Mouse (Mus musculus) layer of hippocampus, adult 9-11 months (tissue): ENCODE measurements around the gene D430041D05Rik.

Experiments
- DNase-seq: peaks from one replicate; pipeline ENCODE4 v3.0.0; 2022

Gene D430041D05Rik

GRCm38 (mm10) chr2:104333952-104334351 is 76.9 kb downstream of the D430041D05Rik start:
- DNase-seq: no peak

- no peak for DNase-seq
These were observed 78.1 kb downstream of the D430041D05Rik start for GRCm38 (mm10) chr2:104332707-104333106.

GRCm38 (mm10) chr2:104331261-104331660 is 79.6 kb downstream of the D430041D05Rik start:
- DNase-seq: no peak

DNA sequence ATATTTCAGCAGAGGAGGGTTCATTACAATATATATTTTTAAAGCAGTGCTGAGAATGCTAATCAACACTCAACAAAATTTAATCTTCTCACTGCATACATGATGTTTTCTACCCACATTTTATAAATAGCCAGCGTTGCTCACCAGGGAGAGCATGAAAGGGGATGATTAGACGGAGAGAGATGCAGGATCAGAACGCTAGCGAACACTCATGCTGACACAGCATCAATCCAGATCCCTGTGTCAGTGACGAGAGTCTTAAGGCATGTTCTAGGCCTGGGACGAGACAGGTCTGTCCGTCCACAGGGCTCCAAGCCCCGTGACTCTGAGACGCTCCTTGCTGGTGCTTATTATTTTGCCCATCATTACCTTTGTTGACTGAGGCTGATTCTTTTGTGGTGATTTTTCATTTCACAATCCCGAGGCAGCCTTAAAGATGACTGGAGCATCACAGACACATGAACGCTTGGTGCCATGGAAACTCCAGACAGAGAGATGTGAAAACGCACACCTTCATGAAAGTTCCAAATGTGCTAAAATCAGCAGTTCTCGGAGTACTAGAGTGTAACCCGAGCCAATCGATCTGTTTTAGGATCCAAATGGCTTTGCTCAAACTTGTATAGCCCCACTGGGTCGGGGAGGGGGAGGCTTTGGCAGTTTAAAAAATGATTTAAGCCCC is 83.6 kb downstream of the D430041D05Rik start:
- no peak for DNase-seq

DNA sequence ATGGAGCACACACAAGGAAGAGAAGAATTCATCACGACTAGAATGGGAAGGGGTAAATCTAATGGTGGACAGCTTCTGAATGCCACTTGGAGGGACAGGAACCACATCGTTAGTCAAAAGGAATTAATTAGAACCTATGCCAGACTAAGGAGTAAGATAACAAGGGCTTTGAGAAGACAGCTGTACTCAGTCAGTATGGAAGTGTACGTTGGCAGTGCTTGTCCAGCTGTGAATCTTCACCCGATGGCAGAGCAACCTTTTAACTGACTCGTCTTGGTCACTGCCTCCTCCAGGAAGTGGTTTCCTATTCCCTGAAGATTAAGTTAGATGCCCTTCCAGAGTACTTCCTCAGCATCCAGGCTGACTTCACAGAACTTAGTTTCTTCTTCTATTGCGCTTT is 87.0 kb downstream of the D430041D05Rik start:
- no peak for DNase-seq

GRCm38 (mm10) chr2:104323351-104323750 is 87.5 kb downstream of the D430041D05Rik start:
- DNase-seq: no peak

- DNase-seq: no peak
These were observed 90.7 kb downstream of the D430041D05Rik start for GRCm38 (mm10) chr2:104320061-104320624.

GRCm38 (mm10) chr2:104319443-104319842 is 91.4 kb downstream of the D430041D05Rik start:
- DNase-seq: no peak

DNA sequence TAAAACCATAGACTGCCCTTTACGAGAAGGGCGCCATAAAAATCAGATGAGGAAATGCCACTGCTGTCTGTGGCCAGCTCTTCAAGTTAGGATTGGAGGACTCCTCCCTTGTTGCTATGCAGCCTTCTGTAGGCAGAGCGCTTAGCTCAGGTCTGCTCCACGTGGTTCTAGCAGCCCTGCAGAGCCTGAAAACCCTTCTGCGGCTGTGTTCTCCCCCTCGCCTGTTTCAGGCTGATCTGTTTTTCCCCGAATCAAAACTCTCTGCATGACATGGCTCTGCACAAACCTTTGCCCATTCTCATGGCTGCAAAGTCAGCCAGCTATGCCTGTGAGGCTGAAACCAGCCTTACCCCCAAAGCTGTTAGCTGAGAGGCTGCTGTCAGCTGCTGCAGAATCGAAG is 91.9 kb downstream of the D430041D05Rik start:
- DNase-seq: peak; percentile 82

DNA sequence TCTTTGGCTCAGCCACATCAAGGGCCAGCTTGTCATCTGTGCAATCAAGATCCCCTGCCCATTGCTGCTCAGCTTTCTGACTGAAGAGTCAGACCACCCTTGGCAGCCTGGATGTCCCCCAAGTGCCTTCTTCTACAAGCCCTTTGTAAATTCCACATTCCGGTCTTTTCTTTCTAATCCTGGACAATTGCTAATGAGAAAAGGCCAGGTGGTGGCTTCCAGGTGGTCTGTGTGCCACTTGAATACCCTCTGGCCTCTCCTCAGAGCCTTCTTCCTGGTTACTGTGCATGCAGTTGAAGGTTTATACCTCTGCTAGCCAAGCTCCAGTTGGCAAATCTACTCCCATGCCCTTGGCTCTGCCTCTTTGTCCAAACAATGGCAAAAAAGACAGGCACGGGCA is 92.6 kb downstream of the D430041D05Rik start:
- no peak for DNase-seq

GRCm38 (mm10) chr2:104317631-104318030 is 93.2 kb downstream of the D430041D05Rik start:
- DNase-seq: no peak

DNA sequence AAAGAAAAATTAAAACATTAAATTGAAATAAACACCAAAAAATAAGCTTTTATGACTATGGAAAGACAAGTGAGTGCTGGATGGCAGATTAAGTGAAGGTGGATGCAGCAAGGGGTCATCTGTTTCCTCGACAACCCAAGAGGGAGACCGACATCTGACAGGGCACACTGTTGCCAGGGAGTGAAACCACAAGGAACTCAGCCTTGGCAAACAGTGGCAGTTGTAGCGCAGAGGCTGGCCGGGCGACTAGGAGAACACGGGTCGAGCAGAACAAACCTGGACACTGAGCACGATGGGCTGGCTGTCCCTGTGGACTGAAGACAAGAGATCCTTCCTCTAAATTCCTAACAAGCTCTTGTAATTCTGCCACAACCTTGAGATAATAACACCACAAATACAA is 94.3 kb downstream of the D430041D05Rik start:
- no peak for DNase-seq

DNA sequence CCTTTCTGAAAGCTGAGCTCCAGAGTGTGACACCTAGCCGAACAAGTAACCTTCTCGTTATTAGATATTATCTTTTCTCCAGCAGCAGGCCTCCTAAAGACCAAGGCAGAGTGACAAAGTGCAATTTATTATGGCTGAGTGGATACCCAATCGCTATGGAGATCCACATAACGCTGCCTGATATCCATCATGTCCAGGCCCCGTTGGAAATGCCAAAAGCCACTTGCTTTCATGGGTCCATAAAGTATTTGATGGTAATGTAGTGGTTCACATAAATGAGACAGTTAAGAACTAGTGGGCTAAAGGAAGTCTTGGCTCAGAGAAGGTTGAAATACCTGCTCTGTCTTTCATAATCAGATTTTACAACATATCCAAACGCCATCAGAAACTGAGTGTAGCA is 97.6 kb downstream of the D430041D05Rik start:
- no peak for DNase-seq

DNA sequence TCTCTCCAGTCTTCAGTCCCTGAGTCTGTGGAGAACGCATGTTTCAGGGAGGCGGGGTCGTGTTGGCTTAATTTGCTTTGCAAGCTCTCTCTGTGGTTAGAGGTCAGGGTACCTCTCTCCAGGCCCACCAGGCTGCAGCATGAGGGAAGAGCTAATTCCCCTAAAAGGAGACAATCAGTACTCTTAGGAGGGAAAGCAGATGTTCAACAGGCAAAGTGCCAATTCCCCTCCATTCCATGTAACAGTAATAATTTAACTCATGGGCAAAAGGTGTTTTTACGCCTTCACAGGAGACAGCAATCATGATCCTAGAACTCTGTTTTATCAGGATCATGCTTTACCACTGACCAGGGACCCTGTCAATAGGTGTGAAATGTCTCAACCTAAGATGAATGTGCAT is 103.7 kb downstream of the D430041D05Rik start:
- DNase-seq: no peak

DNA sequence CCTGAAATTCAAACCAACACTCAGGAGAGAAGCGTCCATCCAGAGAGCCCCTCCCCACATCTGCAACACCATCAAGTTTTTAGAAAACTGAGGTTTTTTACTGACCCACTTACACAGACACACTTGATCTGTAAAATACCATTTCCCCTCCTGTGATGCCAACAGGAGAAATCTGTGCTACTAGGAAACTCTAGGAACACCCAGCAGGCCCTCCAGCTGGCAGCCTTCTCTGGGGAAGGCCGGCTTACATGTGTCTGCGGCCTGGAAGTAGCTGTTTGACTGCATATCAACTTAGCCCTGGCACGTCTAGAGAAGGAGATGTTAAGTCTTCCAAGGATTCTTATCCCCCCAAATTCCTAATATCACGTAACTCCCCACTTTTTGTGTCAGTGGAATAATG is 105.1 kb downstream of the D430041D05Rik start:
- peak; percentile 41 for DNase-seq

- no peak for DNase-seq
These were observed 110.9 kb downstream of the D430041D05Rik start for GRCm38 (mm10) chr2:104299912-104300311.

GRCm38 (mm10) chr2:104299160-104299559 is 111.7 kb downstream of the D430041D05Rik start:
- DNase-seq: no peak

GRCm38 (mm10) chr2:104286821-104287220 is 124.0 kb downstream of the D430041D05Rik start:
- no peak for DNase-seq

DNA sequence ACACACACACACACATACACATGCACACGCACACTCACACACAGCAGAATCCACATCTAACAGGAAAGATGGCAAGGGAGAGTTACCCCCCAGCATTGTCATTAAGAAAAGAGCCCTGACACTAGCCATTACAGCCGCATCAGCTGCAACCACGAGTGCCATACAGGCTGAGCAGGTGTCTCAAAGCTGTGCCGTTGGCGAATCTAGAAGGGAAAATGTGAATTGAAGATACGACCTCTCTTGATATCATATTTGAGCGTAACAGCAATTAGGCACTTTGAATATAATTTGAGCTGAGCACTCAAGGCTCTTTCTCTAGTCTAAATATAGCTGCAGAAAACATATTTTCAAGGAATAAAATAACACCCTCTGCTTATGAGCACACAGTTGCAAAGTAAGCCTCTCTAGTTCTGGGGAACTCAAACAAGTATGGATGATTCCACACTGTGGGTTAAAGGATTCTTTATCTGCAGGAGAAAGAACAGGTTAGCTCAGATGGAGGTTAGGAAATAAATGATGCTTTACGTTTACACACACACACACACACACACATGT is 127.3 kb downstream of the D430041D05Rik start:
- no peak for DNase-seq

- no peak for DNase-seq
These were observed 128.0 kb downstream of the D430041D05Rik start for GRCm38 (mm10) chr2:104282835-104283234.

- DNase-seq: no peak
These were observed 143.8 kb downstream of the D430041D05Rik start for GRCm38 (mm10) chr2:104267049-104267448.

- no peak for DNase-seq
These were observed 149.1 kb downstream of the D430041D05Rik start for GRCm38 (mm10) chr2:104261741-104262067.

GRCm38 (mm10) chr2:104260920-104261740 is 149.7 kb downstream of the D430041D05Rik start:
- DNase-seq: no peak

GRCm38 (mm10) chr2:104256585-104256984 is 154.2 kb downstream of the D430041D05Rik start:
- DNase-seq: no peak
